Mouse (Mus musculus) adrenal gland, postnatal 14 days (tissue): ENCODE data around the gene Stmnd1. TPM values are rescaled to one million over a fixed set of nuclear protein-coding genes. Genes with fewer than 3 reads are reported as not detected.
"Not testable (repeated sequence)": the region's sequence is repeated elsewhere in the genome, so short reads cannot be mapped to it uniquely, and the experiment has no call there.

Experiments
- DNase-seq: peaks from one replicate; pipeline ENCODE4 v3.0.0; 2021; ENCODE audit warnings: mixed read lengths
- total RNA-seq: library from RNA; stranded (reverse); gene quantifications from 2 replicates; pipeline ENCODE4 v1.2.3, GENCODE M21; 2021

Stmnd1 gene
- total RNA-seq, 1 experiment from 2014 or later = not detected

DNA sequence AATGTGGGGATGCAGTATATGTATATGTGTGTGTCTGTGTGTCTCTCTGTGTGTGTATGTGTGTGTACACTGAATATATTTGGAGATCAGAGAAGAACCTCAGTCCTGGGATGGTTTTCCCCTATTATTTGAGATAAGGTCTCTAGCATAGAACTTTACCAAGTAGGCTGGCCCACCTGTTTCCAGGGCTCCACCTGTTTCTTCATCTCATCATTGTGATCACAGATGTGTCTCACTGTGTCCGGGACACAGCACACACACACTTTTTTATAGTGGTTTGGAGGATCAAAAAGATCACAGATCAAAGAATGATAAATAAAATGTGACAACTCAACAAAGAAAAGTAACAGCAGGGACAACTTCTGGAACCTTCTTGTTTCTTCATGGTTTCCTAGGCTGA lies 17.0 kb downstream of the Stmnd1 start:
- no peak for DNase-seq

DNA sequence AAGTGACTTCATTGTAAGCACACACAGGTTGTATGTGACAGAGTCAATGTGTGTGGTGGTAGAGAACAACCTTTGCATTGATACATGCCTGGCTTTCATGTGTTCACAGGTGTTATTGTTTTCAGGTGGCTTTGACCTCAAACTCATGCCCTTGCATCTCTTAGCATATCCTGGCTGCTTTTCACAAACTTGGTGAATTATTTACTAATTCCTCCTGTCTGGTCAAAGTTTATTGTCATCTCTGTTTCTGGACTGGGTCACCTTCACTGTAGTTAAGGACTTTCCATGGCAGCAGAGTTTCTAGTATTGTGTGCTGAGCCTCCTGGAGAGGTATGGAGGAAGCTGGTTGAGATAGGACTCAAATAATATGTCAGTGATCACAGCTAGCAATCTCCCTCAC lies 20.8 kb downstream of the Stmnd1 start:
- no peak for DNase-seq

DNA sequence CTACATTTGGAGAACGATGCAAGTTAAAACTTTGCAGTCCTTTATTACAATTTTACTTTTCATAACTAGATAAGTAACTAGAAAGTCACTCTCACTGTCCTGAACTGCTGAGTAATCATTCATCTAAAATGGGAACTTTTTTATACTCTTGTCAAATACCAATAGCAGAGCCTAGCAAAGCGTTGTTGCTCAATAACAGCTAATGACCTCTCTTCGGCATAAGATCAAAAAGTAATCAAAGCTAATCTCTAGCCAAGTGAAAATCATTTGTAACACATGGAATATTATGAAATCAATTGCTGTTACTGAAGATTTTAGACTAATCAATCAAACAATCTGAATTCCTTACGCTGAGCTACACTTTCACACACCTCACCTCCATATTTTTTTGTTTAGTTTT lies 24.2 kb downstream of the Stmnd1 start:
- no peak for DNase-seq

GRCm38 (mm10) chr13:46310790-46311189 lies 37.3 kb downstream of the Stmnd1 start:
- DNase-seq = peak; percentile 72

DNA sequence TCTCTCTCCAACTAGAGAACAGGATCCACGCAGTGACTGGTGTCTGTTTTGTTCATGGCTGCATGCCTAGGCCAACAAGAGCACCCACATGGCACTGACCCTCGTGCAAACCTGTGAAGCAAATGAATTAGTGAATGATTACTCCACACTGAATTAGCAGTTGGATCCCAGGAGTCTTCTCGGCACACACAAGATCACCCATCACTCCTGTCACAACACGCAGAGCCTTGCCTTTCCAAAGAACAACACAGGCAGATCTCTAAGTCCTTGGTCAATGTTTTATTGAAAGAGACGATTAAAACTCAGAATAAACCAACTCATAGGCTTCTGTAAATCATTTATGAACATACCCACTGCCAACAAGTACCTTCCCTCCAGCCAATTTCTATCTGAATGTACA lies 39.7 kb downstream of the Stmnd1 start:
- no peak for DNase-seq

DNA sequence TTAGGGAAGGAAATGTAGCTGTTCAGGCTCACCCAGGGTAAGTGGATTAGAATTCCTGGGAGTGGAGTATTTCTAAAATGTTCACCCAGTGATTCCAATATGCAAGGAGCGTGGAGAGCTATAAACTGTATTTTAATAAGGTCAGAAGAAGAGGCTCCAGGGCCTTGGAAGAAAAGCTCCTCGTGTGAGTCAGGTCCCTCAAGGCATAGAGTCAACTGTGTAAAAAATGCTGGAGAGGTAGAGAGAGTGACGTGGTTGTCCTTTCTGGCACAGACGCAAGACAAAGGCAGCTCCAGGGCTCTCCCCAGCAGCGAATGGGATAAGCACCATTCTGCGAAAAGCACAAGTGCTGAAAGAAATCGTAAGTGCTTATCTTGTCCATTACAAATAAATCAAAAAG lies 41.6 kb downstream of the Stmnd1 start:
- no peak for DNase-seq

GRCm38 (mm10) chr13:46326351-46326985 lies 52.9 kb downstream of the Stmnd1 start:
- no peak for DNase-seq

- no peak for DNase-seq
Observed at GRCm38 (mm10) chr13:46335020-46335419, 61.5 kb downstream of the Stmnd1 start.

DNA sequence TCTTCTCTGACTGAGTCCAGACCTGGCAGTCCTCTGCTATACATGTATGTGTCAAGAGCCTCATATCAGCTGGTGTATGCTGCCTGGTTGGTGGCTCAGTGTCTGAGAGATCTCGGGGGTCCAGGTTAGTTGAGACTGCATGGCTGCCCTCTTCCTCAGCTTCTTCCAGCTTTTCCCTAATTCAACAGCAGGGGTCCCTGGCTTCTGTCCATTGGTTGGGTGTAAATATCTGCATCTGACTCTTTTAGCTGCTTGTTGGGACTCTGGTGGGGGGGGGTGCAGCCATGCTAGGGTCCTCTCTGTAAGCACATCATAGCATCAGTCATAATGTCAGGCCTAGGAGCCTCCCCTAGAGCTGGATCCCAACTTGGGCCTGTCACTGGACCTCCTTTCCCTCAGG lies 62.8 kb downstream of the Stmnd1 start:
- not testable (repeated sequence) for DNase-seq

- no peak for DNase-seq
Observed at GRCm38 (mm10) chr13:46337791-46338190, 64.3 kb downstream of the Stmnd1 start.

DNA sequence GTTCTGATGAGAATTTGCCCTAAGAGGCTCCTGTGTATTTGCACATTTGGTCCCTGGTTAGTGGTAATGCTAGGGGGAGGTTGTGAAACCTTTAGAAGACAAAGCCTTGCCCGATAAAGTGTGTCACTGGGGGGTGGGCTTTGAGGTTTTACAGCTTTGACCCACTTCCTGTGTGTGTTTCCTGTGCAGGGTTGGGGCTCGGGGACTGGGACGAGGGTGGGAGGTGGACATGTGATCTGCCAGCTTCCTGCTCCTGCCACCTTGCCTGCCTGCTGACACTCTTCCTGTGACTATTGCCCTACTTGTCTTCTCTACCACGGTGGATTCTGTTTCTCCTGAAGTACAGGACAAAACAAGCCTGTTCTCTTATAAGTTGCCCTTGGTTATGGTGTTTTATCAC lies 66.4 kb downstream of the Stmnd1 start:
- peak; percentile 28 for DNase-seq

GRCm38 (mm10) chr13:46340583-46340982 lies 67.1 kb downstream of the Stmnd1 start:
- DNase-seq = no peak

- no peak for DNase-seq
Observed at GRCm38 (mm10) chr13:46341419-46341818, 67.9 kb downstream of the Stmnd1 start.

DNA sequence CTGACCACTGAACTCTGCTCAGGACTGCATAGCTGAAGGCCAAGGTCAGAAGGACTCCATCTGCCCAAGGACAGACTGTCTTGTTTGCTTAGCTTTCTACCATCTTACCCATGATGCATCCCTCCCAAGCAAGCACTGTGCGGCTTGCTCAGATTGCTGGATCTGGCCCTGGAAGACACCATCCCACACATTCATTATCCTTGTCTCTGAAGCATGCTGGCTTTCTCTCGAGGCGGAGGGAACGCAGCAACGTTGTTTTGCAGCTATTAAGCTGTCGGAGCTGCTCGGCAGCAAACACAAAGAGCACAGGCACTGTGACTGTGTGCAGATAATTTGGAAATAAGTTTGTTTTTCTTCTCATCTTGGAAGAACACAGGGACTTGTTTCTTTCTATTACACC lies 69.7 kb downstream of the Stmnd1 start:
- peak; percentile 25 for DNase-seq

GRCm38 (mm10) chr13:46346830-46347512 lies 73.5 kb downstream of the Stmnd1 start:
- no peak for DNase-seq

GRCm38 (mm10) chr13:46349664-46350063 lies 76.1 kb downstream of the Stmnd1 start:
- DNase-seq = no peak

Other genes with a start within 250 kb of the Stmnd1 start
- 8.1 and 8.4 TPM in 2 replicates for gene Rbm24, start 144.7 kb downstream of the Stmnd1 start, total RNA-seq
- gene Cap2, start 228.1 kb downstream of the Stmnd1 start, total RNA-seq = 2.4 and 3.0 TPM in 2 replicates